Mouse (Mus musculus) CH12.LX (cell line): ENCODE data around the gene Trappc12.

ENCODE experiments used
- CTCF ChIP-seq, 2 experiments: IDR thresholded peaks in 1 of 2; conservative IDR thresholded peaks in 1 of 2; 2 replicates each; pipeline ENCODE4 v1.5.1; 2011 to 2012; ENCODE audit warnings: low read depth in 2 of 2, low read length in 2 of 2, improper control_type of control experiment in 1 of 2, inconsistent platforms in 1 of 2, mild to moderate bottlenecking in 1 of 2, moderate library complexity in 1 of 2
- MAX ChIP-seq: IDR thresholded peaks from 2 replicates; pipeline ENCODE4 v1.6.1; 2011; ENCODE audit warnings: low read length, improper control_type of control experiment
- NRF1 ChIP-seq: IDR thresholded peaks from 2 replicates; pipeline ENCODE4 v1.6.1; 2014; ENCODE audit warnings: low read depth, mild to moderate bottlenecking, inconsistent platforms, low read length, improper control_type of control experiment, moderate library complexity
- SMC3 ChIP-seq: IDR thresholded peaks from 2 replicates; pipeline ENCODE4 v1.6.1; 2011; ENCODE audit warnings: low read depth, low read length, improper control_type of control experiment
- ZKSCAN1 ChIP-seq: IDR thresholded peaks from 2 replicates; pipeline ENCODE4 v1.6.1; 2012; ENCODE audit warnings: low read depth, inconsistent platforms, low read length, improper control_type of control experiment, borderline replicate concordance

GRCm38 (mm10) chr12:28732631-28733030 lies 17.6 kb downstream of the Trappc12 start:
- TF ChIP-seq NRF1 (no peak), CTCF (conservative IDR thresholded peaks at IDR 0.05 in 1 of 2, IDR thresholded peaks at IDR 0.05 in 1 of 2; ENCODE audit: low read depth in 2 of 2, low read length in 2 of 2) (no peak), MAX (no peak), ZKSCAN1 (no peak), SMC3 (no peak)
